Mouse (Mus musculus) monocyte, adult 5-6 weeks (primary cell): ENCODE data around the gene Tmem247. TPM values are rescaled to one million over a fixed set of nuclear protein-coding genes. Genes with fewer than 3 reads are reported as not detected.

ENCODE experiments used
- total RNA-seq: library from RNA; stranded (forward); fragments of 200-1000, 200-491, 200-594 nt; gene quantifications from 3 replicates; pipeline ENCODE4 v1.2.3, GENCODE M21; 2017

The Tmem247 gene
- total RNA-seq, 1 experiment from 2014 or later, result not detected

Other genes starting within 250 kb of the Tmem247 start
- 2.8 to 3.6 TPM in 2 of 3 replicates, not detected in the other for gene Epas1, start 163.6 kb upstream of the Tmem247 start, total RNA-seq
- gene Atp6v1e2, start 30.5 kb downstream of the Tmem247 start, total RNA-seq, result not detected in 3 replicates
- 56.4 to 70.3 TPM (median 57.8 TPM) in 3 replicates for gene Rhoq, start 45.7 kb downstream of the Tmem247 start, total RNA-seq
- gene Pigf, start 108.1 kb downstream of the Tmem247 start, total RNA-seq, result 30.8 to 39.6 TPM (median 32.3 TPM) in 3 replicates
- 82.6 to 104 TPM (median 101 TPM) in 3 replicates for gene Cript, start 108.2 kb downstream of the Tmem247 start, total RNA-seq
- gene Socs5, start 190.3 kb downstream of the Tmem247 start, total RNA-seq, result 4.6 to 13.5 TPM (median 6.5 TPM) in 3 replicates